Mouse (Mus musculus) forebrain, embryonic 13.5 days (tissue): ENCODE data around the gene Sept6. TPM values are rescaled to one million over a fixed set of nuclear protein-coding genes. Genes with fewer than 3 reads are reported as not detected.

Experiments used
- ATAC-seq: fragments of 200-750 bp; cut with Nextera tagmentation; 2 replicates; pipeline ENCODE4 v1.8.0; 2017
- H3K27ac ChIP-seq: fragments of 300-500 bp; sonication (generic); 2 replicates; pipeline ENCODE4 v1.5.1; 2015; ENCODE audit warnings: inconsistent platforms, mild to moderate bottlenecking, moderate library complexity
- H3K27me3 ChIP-seq: fragments of 300-500 bp; sonication (generic); 2 replicates; pipeline ENCODE4 v1.6.1; 2015; ENCODE audit warnings: mild to moderate bottlenecking, inconsistent platforms
- H3K36me3 ChIP-seq: fragments of 300-500 bp; sonication (generic); 2 replicates; pipeline ENCODE4 v1.6.1; 2015; ENCODE audit warnings: mild to moderate bottlenecking, inconsistent platforms; ENCODE audit not compliant: poor library complexity, severe bottlenecking
- H3K4me1 ChIP-seq: fragments of 300-500 bp; sonication (generic); 2 replicates; pipeline ENCODE4 v1.6.1; 2015; ENCODE audit warnings: inconsistent platforms
- H3K4me2 ChIP-seq: fragments of 300-500 bp; sonication (generic); 2 replicates; pipeline ENCODE4 v1.6.1; 2015; ENCODE audit warnings: inconsistent platforms, mild to moderate bottlenecking, moderate library complexity
- H3K4me3 ChIP-seq: fragments of 300-500 bp; sonication (generic); 2 replicates; pipeline ENCODE4 v1.5.1; 2015; ENCODE audit warnings: mild to moderate bottlenecking, inconsistent platforms
- H3K9ac ChIP-seq: fragments of 300-500 bp; sonication (generic); 2 replicates; pipeline ENCODE4 v1.6.1; 2015; ENCODE audit warnings: mild to moderate bottlenecking, inconsistent platforms
- H3K9me3 ChIP-seq: fragments of 300-500 bp; sonication (generic); replicated peaks from 2 replicates; pipeline ENCODE4 v1.6.1; 2016; ENCODE audit warnings: inconsistent platforms
- WGBS: fragments of 180-500 bp; shearing (Covaris S2); methylation state at CpG from one replicate; pipeline ENCODE4 v1.1.7; 2015; 5-methylcytosine and 5-hydroxymethylcytosine counted together
- polyA plus RNA-seq: library from polyadenylated mRNA; unstranded; fragments of >200 nt; fragmentation: Nextera tagmentation; extraction: Ambion mirVana; gene quantifications from 2 replicates; pipeline ENCODE4 v1.2.1, GENCODE M21; 2015

Gene Sept6
- polyA plus RNA-seq, 1 experiment from 2014 or later = 41.9 TPM

DNA sequence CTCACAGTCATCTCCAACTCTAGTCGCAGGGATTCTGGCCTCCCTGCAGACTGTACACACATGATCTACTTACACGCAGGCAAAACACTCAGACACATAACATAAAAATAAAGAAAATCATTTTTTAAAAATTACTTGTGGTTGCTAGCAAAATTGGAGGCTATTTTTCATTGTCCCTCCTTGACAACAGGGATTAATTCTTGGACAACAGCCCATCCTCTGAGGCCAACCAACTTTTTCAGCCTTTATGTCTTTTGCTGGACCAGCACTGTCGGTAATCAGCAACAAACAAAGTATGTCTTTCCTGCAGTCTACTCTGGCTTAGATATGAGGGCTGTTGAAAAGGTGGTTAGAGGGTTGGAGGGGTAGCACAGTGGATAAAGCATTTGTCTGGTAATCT, 50.5 kb downstream of the Sept6 start:
- H3K9me3 ChIP-seq = no peaks in the 10 kb centered on the region; the same call in 1 of the 2 replicates

GRCm38 (mm10) chrX:36939806-36940413, 51.7 kb downstream of the Sept6 start:
- H3K4me3 ChIP-seq = no peak overlapping the region
- WGBS = 80% methylated on average over 4 of the region's 4 CpGs
- ATAC-seq = peak; percentile 36; the same call in 1 of the 2 replicates
- no peak overlapping the region for H3K4me2 ChIP-seq
- H3K9me3 ChIP-seq = no peaks in the 10 kb centered on the region; the same call in 1 of the 2 replicates
- no peak overlapping the region for H3K27ac ChIP-seq
- no peaks in the 10 kb centered on the region for H3K4me1 ChIP-seq
- no peak overlapping the region for H3K9ac ChIP-seq
- H3K36me3 ChIP-seq = peaks cover 18% of the 10 kb centered on the region
- H3K27me3 ChIP-seq = no peaks in the 10 kb centered on the region

More for the DNA sequence above, 50.5 kb downstream of the Sept6 start:
- WGBS = 90% methylated on average over 3 of the region's 3 CpGs
- ATAC-seq = no peak
- Histone ChIP-seq H3K36me3 (peaks cover 18% of the 10 kb centered on the region), H3K4me3 (no peak overlapping the region), H3K9ac (no peak overlapping the region), H3K4me1 (no peaks in the 10 kb centered on the region), H3K27ac (no peak overlapping the region), H3K4me2 (no peak overlapping the region), H3K27me3 (no peaks in the 10 kb centered on the region)

DNA sequence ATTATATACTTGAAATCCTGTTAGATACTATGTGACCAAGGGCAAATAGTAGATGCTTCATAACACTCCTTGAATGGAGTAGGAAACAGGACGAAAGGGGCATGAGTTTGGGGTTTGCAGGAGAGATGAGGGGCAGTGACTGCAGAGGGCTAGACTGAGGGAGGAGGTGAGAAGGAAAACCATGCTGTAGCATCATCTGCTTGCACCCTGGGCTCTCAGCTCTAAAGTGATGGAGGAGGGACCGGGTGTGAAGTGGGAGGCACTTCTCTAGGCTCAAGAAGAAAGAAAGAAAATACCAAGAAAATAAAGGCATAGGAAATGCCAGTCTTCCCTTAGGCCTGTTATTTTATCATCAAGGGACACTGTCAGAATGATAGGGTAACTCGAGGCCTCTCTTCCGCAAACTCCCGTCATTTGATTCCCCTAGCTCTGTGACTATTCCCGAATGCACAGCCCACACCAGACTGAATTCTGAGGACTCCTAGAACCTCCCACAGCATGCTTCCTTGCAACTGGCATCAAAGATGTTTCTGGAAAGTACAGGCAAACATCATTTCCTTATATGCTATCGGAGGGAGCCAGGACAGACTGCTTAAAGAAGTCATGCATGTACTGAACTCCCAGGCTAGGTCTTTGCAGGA, 56.1 kb downstream of the Sept6 start:
- no peak overlapping the region for H3K4me2 ChIP-seq
- no peaks in the 10 kb centered on the region for H3K27me3 ChIP-seq
- 75% methylated on average over 7 of the region's 7 CpGs for WGBS
- H3K9ac ChIP-seq = no peak overlapping the region
- no peaks in the 10 kb centered on the region for H3K36me3 ChIP-seq
- no peaks in the 10 kb centered on the region for H3K4me1 ChIP-seq
- no peaks in the 10 kb centered on the region for H3K9me3 ChIP-seq
- no peak for ATAC-seq
- no peak overlapping the region for H3K27ac ChIP-seq
- H3K4me3 ChIP-seq = no peak overlapping the region

DNA sequence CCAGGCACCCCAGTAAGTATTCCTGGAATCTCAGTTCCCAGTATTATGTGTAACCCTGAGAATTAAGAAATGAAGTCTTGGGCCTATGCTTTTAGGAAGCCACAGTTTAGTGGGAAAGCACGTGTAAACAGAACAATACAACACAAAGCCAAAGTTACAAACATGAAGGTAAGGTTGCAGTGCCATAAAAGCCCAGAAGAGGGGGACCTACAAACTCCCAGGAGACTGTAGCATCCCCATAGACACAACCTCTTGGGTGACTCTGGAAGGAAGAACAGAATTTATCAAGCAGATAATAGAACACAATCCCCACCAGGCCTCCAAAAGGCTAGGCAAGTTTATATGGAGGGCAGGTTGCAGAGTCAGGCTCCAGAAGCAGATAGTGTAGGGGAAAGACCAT, 61.0 kb downstream of the Sept6 start:
- Histone ChIP-seq H3K27me3 (no peaks in the 10 kb centered on the region), H3K4me2 (no peak overlapping the region), H3K9ac (no peak overlapping the region), H3K4me1 (no peaks in the 10 kb centered on the region), H3K36me3 (no peaks in the 10 kb centered on the region; the same call in 1 of the 2 replicates), H3K27ac (no peak overlapping the region), H3K9me3 (no peaks in the 10 kb centered on the region), H3K4me3 (no peak overlapping the region)
- 41% methylated on average over 1 of the region's 1 CpGs for WGBS
- no peak for ATAC-seq

- no peak for ATAC-seq
- Histone ChIP-seq H3K4me1 (no peaks in the 10 kb centered on the region), H3K27me3 (no peaks in the 10 kb centered on the region), H3K36me3 (no peaks in the 10 kb centered on the region; the same call in 1 of the 2 replicates), H3K4me2 (no peak overlapping the region), H3K27ac (no peak overlapping the region), H3K9ac (no peak overlapping the region), H3K9me3 (no peaks in the 10 kb centered on the region), H3K4me3 (no peak overlapping the region)
- 78% methylated on average over 4 of the region's 4 CpGs for WGBS
Measured at GRCm38 (mm10) chrX:36929694-36930093, 61.9 kb downstream of the Sept6 start.

- H3K9me3 ChIP-seq = no peaks in the 10 kb centered on the region
- H3K36me3 ChIP-seq = no peaks in the 10 kb centered on the region; the same call in 1 of the 2 replicates
- no peaks in the 10 kb centered on the region for H3K4me1 ChIP-seq
- H3K4me3 ChIP-seq = no peak overlapping the region
- no peak overlapping the region for H3K9ac ChIP-seq
- H3K27me3 ChIP-seq = no peaks in the 10 kb centered on the region
- 72% methylated on average over 4 of the region's 4 CpGs for WGBS
- no peak overlapping the region for H3K27ac ChIP-seq
- ATAC-seq = no peak
- no peak overlapping the region for H3K4me2 ChIP-seq
Measured at GRCm38 (mm10) chrX:36928791-36929190, 62.8 kb downstream of the Sept6 start.

GRCm38 (mm10) chrX:36921346-36921745, 70.2 kb downstream of the Sept6 start:
- H3K36me3 ChIP-seq = no peaks in the 10 kb centered on the region

DNA sequence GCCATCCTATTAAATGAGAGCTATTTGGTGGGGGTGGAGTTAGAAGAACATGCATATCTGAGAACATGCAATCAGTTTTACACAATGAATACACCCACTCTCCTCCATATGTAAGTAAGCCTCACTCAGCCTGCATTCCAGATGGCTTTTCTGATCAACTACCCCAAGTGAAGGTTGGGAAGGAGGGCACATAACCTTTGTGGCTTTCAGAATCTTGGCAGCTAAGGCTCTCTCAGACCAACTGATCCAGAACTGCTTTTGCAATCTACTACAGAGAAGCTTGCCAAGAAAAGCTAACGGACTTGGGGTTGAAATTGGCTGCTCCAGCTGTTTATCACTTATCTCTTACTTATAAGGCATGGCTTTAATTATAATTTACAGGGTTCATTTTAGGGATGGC, 73.8 kb downstream of the Sept6 start:
- ATAC-seq = no peak
- H3K27me3 ChIP-seq = no peaks in the 10 kb centered on the region
- H3K36me3 ChIP-seq = no peaks in the 10 kb centered on the region
- no peaks in the 10 kb centered on the region for H3K9me3 ChIP-seq
- 77% methylated on average over 1 of the region's 1 CpGs for WGBS
- H3K4me2 ChIP-seq = no peak overlapping the region
- H3K9ac ChIP-seq = no peak overlapping the region
- H3K27ac ChIP-seq = no peak overlapping the region
- no peak overlapping the region for H3K4me3 ChIP-seq
- H3K4me1 ChIP-seq = no peaks in the 10 kb centered on the region

More at GRCm38 (mm10) chrX:36921346-36921745, 70.2 kb downstream of the Sept6 start:
- H3K4me1 ChIP-seq = no peaks in the 10 kb centered on the region
- H3K9ac ChIP-seq = no peak overlapping the region
- no peak overlapping the region for H3K4me2 ChIP-seq
- H3K27me3 ChIP-seq = no peaks in the 10 kb centered on the region
- no peak overlapping the region for H3K4me3 ChIP-seq
- 87% methylated on average over 4 of the region's 4 CpGs for WGBS
- ATAC-seq = no peak
- H3K9me3 ChIP-seq = no peaks in the 10 kb centered on the region
- H3K27ac ChIP-seq = no peak overlapping the region

DNA sequence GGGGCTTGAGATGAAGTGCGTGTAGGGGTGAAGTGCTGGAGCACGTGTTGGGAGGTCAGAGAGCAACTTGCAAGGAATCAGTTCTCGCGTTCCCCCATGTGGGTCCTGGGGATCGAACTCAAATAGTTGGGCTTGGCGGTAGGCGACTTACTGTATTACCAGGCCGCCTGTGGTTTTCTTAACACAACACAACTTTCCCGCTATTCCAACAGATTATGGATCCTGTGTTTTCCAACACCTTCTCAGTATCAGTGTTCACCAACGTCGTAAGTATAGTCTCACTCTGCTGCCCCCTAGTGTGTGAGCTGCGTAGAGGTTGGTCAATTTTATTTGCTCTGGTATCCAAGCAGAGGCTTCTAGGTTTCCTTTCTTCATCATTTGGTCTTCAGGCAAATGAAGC, 80.3 kb downstream of the Sept6 start:
- no peaks in the 10 kb centered on the region for H3K36me3 ChIP-seq
- 45% methylated on average over 12 of the region's 12 CpGs for WGBS
- no peak overlapping the region for H3K4me2 ChIP-seq
- H3K27ac ChIP-seq = no peak overlapping the region
- no peaks in the 10 kb centered on the region for H3K27me3 ChIP-seq
- H3K9me3 ChIP-seq = no peaks in the 10 kb centered on the region
- no peak overlapping the region for H3K9ac ChIP-seq
- ATAC-seq = peak; percentile 41; the same call in 1 of the 2 replicates
- no peak overlapping the region for H3K4me3 ChIP-seq
- no peaks in the 10 kb centered on the region for H3K4me1 ChIP-seq

DNA sequence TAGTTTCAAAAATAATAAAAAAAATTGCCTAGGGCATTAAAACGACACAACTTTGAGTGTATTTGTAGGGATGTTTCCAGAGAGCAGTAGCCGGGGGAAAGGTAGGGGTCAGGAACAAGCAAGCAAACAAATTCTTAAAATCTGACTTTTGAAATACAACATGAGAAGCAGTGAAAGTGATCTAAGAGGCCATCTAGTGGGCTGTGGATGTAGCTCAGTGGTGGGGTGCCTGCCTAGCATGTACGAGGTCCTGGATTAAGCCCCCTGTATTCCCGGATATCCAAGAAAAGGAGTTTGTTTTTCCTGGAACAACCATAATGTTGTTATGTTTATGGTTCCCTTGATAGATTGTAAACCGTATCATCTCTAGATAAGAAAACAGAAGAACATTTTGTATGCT, 85.1 kb downstream of the Sept6 start:
- 42% methylated on average over 5 of the region's 5 CpGs for WGBS
- H3K27ac ChIP-seq = no peak overlapping the region
- H3K4me3 ChIP-seq = no peak overlapping the region
- no peaks in the 10 kb centered on the region for H3K36me3 ChIP-seq
- no peaks in the 10 kb centered on the region for H3K9me3 ChIP-seq
- no peaks in the 10 kb centered on the region for H3K4me1 ChIP-seq
- H3K27me3 ChIP-seq = no peaks in the 10 kb centered on the region
- no peak overlapping the region for H3K4me2 ChIP-seq
- no peak overlapping the region for H3K9ac ChIP-seq
- no peak for ATAC-seq

- WGBS = 23% methylated on average over 32 of the region's 32 CpGs
- H3K36me3 ChIP-seq = no peaks in the 10 kb centered on the region
- H3K9me3 ChIP-seq = no peaks in the 10 kb centered on the region
- H3K4me3 ChIP-seq = peak overlapping the region; percentile 56
- H3K4me2 ChIP-seq = peak overlapping the region; percentile 64
- no peaks in the 10 kb centered on the region for H3K4me1 ChIP-seq
- H3K27me3 ChIP-seq = no peaks in the 10 kb centered on the region
- ATAC-seq = peak; percentile 94
- peak overlapping the region; percentile 76 for H3K9ac ChIP-seq
- peak overlapping the region; percentile 81 for H3K27ac ChIP-seq
Measured at GRCm38 (mm10) chrX:36903115-36903768, 88.4 kb downstream of the Sept6 start.

GRCm38 (mm10) chrX:36902321-36903114, 89.1 kb downstream of the Sept6 start, which contains the start of gene Nkrf:
Gene Nkrf (minus strand): TSS chrX:36902899.
- 22% methylated on average over 31 of the region's 47 CpGs for WGBS
- H3K9me3 ChIP-seq = no peaks in the 10 kb centered on the region
- ATAC-seq = peak; percentile 80

More at GRCm38 (mm10) chrX:36902321-36903114, 89.1 kb downstream of the Sept6 start, which contains the start of gene Nkrf:
- no peaks in the 10 kb centered on the region for H3K36me3 ChIP-seq
- H3K27me3 ChIP-seq = no peaks in the 10 kb centered on the region
- peak within 1 kb of the TSS; percentile 64 for H3K4me2 ChIP-seq
- H3K4me1 ChIP-seq = no peaks in the 10 kb centered on the region
- peak within 1 kb of the TSS; percentile 56 for H3K4me3 ChIP-seq
- peak within 1 kb of the TSS; percentile 81 for H3K27ac ChIP-seq
- H3K9ac ChIP-seq = peak within 1 kb of the TSS; percentile 76
